Mouse (Mus musculus): ENCODE data around the gene Park7. TPM values are rescaled to one million over a fixed set of nuclear protein-coding genes. Genes with fewer than 3 reads are reported as not detected.

The Park7 gene
- polyA plus RNA-seq, 1 experiment from 2014 or later = 417 TPM

GRCm38 (mm10) chr4:150852479-150852878, 61.8 kb downstream of the Park7 start:
- Histone ChIP-seq H3K27ac (ENCODE audit: low read depth, low read length) (no peak overlapping the region), H3K9ac (ENCODE audit: low read length) (no peak overlapping the region), H3K36me3 (ENCODE audit: control insufficient read depth, insufficient read depth, low read length) (no peaks in the 10 kb centered on the region), H3K4me3 (ENCODE audit: low read depth, low read length) (no peak overlapping the region), H3K4me2 (ENCODE audit: low read depth) (no peak overlapping the region), H3K27me3 (ENCODE audit: control insufficient read depth, insufficient read depth, low read length) (no peaks in the 10 kb centered on the region), H3K9me3 (ENCODE audit: control insufficient read depth, low read length) (no peaks in the 10 kb centered on the region), H3K4me1 (ENCODE audit: control insufficient read depth, insufficient read depth, low read length) (peaks cover 10% of the 10 kb centered on the region; the same call in 1 of the 2 replicates)
- no peak for DNase-seq (ENCODE audit: low spot score)
- ATAC-seq (ENCODE audit: insufficient read depth, low FRiP score, low TSS enrichment) = no peak
- WGBS = 78% methylated on average over 4 of the region's 4 CpGs

- Histone ChIP-seq H3K36me3 (ENCODE audit: control insufficient read depth, insufficient read depth, low read length) (no peaks in the 10 kb centered on the region), H3K9ac (ENCODE audit: low read length) (no peak overlapping the region), H3K27ac (ENCODE audit: low read depth, low read length) (no peak overlapping the region), H3K9me3 (ENCODE audit: control insufficient read depth, low read length) (no peaks in the 10 kb centered on the region), H3K27me3 (ENCODE audit: control insufficient read depth, insufficient read depth, low read length) (no peaks in the 10 kb centered on the region), H3K4me1 (ENCODE audit: control insufficient read depth, insufficient read depth, low read length) (peaks cover 10% of the 10 kb centered on the region; the same call in 1 of the 2 replicates), H3K4me3 (ENCODE audit: low read depth, low read length) (no peak overlapping the region), H3K4me2 (ENCODE audit: low read depth) (no peak overlapping the region)
- 68% methylated on average over 8 of the region's 8 CpGs for WGBS
- DNase-seq (ENCODE audit: low spot score) = no peak
- ATAC-seq (ENCODE audit: insufficient read depth, low FRiP score, low TSS enrichment) = no peak
Measured at GRCm38 (mm10) chr4:150852045-150852444, 62.2 kb downstream of the Park7 start.

GRCm38 (mm10) chr4:150850893-150851292, 63.3 kb downstream of the Park7 start:
- Histone ChIP-seq H3K4me2 (ENCODE audit: low read depth) (no peak overlapping the region), H3K9ac (ENCODE audit: low read length) (no peak overlapping the region), H3K36me3 (ENCODE audit: control insufficient read depth, insufficient read depth, low read length) (no peaks in the 10 kb centered on the region), H3K27ac (ENCODE audit: low read depth, low read length) (no peak overlapping the region), H3K9me3 (ENCODE audit: control insufficient read depth, low read length) (no peaks in the 10 kb centered on the region), H3K4me3 (ENCODE audit: low read depth, low read length) (no peak overlapping the region), H3K4me1 (ENCODE audit: control insufficient read depth, insufficient read depth, low read length) (peaks cover 9% of the 10 kb centered on the region; the same call in 1 of the 2 replicates), H3K27me3 (ENCODE audit: control insufficient read depth, insufficient read depth, low read length) (no peaks in the 10 kb centered on the region)
- DNase-seq (ENCODE audit: low spot score) = no peak
- no peak for ATAC-seq (ENCODE audit: insufficient read depth, low FRiP score, low TSS enrichment)
- 94% methylated on average over 4 of the region's 4 CpGs for WGBS

DNA sequence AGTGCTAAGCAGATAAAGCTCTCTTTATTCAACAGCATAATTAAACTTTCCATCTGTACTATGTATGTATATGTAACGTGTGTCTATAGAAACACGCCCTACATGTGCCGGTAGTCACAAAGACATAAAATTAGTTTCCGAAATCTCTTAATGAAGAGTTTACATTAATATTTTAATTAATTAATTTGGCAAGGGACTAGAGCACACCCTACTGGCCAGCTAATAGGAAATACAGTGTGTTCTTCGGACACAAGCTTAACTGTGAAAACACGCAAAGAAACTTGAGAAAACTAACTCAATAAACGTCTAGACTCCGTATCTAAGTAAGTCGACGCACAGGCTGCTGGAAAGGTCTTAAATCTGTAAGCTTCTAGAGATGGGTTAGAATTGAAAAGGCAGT, 64.3 kb downstream of the Park7 start:
- no peak for ATAC-seq (ENCODE audit: insufficient read depth, low FRiP score, low TSS enrichment)
- no peak overlapping the region for H3K4me2 ChIP-seq (ENCODE audit: low read depth)
- no peak overlapping the region for H3K9ac ChIP-seq (ENCODE audit: low read length)
- 74% methylated on average over 10 of the region's 10 CpGs for WGBS
- no peaks in the 10 kb centered on the region for H3K9me3 ChIP-seq (ENCODE audit: control insufficient read depth, low read length)
- H3K36me3 ChIP-seq (ENCODE audit: control insufficient read depth, insufficient read depth, low read length) = no peaks in the 10 kb centered on the region
- no peak for DNase-seq (ENCODE audit: low spot score)
- no peak overlapping the region for H3K27ac ChIP-seq (ENCODE audit: low read depth, low read length)
- no peaks in the 10 kb centered on the region for H3K27me3 ChIP-seq (ENCODE audit: control insufficient read depth, insufficient read depth, low read length)
- peaks cover 8% of the 10 kb centered on the region; the same call in 1 of the 2 replicates for H3K4me1 ChIP-seq (ENCODE audit: control insufficient read depth, insufficient read depth, low read length)
- no peak overlapping the region for H3K4me3 ChIP-seq (ENCODE audit: low read depth, low read length)

Other genes with a start within 250 kb of the Park7 start
- gene Errfi1, start 60.5 kb downstream of the Park7 start, polyA plus RNA-seq (2014; fragmentation: Nextera tagmentation; extraction: Ambion mirVana) = 62.4 and 63.7 TPM in 2 replicates
- gene Tnfrsf9, start 125 bp upstream of the Park7 start, polyA plus RNA-seq (2014; fragmentation: Nextera tagmentation; extraction: Ambion mirVana) = 0.20 and 0.39 TPM in 2 replicates
- not detected in 2 replicates for gene Uts2, start 82.7 kb upstream of the Park7 start, polyA plus RNA-seq (2014; fragmentation: Nextera tagmentation; extraction: Ambion mirVana)
- gene Per3, start 130.2 kb upstream of the Park7 start, polyA plus RNA-seq (2014; fragmentation: Nextera tagmentation; extraction: Ambion mirVana) = 4.9 and 5.0 TPM in 2 replicates
- 66.1 and 72.8 TPM in 2 replicates for gene Vamp3, start 143.5 kb upstream of the Park7 start, polyA plus RNA-seq (2014; fragmentation: Nextera tagmentation; extraction: Ambion mirVana)
- gene Gm13090, start 175.1 kb upstream of the Park7 start, polyA plus RNA-seq (2014; fragmentation: Nextera tagmentation; extraction: Ambion mirVana) = 0.54 TPM in 1 of 2 replicates, not detected in the other

Data from neural tube, embryonic 11.5 days (tissue).